Mouse (Mus musculus): ENCODE measurements around the gene Wdr73. TPM values are rescaled to one million over a fixed set of nuclear protein-coding genes. Genes with fewer than 3 reads are reported as not detected.
A peak's percentile ranks its signal among the peaks of the same experiment; 100 is the strongest.
"Not testable (repeated sequence)": the region's sequence is repeated elsewhere in the genome, so short reads cannot be mapped to it uniquely, and the experiment has no call there.

The Wdr73 gene
- polyA plus RNA-seq (2017; shearing (Covaris generic)), result 10 to 100 TPM; 18.5 to 29.9 (median 29.1) TPM

DNA sequence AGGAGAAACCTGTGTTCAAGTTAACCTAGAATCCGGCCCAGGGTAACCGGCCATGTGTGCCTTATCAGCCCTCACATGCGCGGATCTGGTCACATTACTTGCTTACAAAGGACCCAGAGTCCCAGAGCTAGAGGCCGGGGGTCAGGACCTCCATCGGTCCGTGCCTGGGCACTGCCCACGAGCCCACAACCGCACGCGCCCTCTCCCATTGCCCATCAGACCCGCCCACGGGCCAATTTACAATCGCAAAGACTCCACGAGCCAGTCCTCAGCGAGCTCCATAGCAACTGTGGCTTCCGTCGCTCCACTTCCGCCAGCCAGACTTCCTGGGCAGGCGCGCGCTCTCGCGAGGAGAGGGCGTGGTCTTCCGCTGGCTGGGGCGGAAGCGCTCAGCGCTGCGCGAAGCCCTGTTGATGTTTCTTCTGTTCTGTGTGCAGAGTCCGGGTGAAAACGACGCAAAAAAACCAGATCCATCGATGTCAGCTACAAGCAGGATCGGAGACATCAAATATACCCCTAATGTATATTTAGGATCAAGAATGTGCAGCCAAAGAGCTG, at the start of gene Wdr73:
TSS of gene Wdr73 (minus strand) at position 326 of the 558 bp plus-strand sequence.
- ATAC-seq, result peak; percentile 94

DNA sequence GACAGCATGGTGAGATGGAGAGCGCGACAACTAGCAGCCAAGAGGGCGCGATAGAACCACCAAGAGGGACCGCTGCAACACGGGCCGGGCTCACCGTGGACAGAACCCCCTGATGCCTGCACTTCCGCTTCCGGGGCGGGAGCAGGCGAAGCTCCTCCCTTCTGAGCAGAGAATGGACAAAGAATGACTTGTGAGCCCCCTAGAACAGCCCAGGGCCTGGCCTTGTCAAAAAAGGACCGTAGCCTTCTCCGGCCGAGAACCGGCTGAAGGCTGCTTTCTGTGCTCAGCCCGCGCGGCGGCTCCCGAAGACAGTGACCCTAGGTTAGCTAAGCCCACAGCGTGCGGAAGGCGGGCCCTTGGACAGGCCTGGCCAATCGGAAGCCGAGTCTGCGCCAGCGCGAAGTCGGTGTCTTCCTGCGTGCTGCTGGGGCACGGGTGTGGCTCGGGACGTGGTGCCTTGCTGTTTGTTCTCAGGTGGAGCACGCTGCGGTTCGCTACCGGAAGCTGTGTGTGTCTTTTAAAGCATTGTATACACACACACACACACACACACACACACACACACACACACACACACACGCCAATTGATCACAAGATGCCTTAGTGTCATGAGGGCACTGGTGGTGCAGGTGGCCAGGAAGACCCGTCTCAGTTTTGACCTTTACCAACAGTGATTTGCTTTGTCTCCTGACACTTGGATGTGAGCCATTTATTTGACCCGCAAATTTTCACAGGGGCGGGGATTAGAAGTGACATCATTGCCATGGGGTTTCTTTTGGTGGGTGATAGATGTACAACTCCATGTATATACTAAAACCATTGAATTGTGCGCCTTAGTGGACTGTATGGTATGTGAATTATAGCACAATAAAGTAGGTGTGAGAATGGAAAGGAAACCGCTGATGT, 46.6 kb upstream of the Wdr73 start, which contains the start of gene Sec11a:
TSS of gene Sec11a (minus strand) at position 336 of the 906 bp plus-strand sequence.
- peak; percentile 99 for ATAC-seq

DNA sequence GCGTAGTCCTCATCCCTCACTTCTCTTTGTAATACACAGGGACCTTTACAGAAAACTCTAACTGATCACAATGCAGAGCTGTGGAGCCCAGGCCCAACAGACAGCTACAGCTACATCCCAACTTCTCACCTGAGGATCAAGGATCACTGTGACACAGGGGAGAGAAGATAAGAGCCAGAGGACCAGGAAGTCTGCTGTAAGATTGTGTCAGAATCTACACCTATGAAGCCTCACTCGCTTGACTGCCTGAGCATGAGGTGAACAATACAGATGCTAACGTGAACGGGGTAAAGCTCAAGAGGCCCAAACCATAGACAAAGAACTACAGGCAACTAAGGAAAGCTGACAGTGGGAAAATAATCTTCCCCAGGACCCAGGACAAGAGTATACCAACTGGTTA, 38.7 kb upstream of the Wdr73 start:
- no peak for ATAC-seq

DNA sequence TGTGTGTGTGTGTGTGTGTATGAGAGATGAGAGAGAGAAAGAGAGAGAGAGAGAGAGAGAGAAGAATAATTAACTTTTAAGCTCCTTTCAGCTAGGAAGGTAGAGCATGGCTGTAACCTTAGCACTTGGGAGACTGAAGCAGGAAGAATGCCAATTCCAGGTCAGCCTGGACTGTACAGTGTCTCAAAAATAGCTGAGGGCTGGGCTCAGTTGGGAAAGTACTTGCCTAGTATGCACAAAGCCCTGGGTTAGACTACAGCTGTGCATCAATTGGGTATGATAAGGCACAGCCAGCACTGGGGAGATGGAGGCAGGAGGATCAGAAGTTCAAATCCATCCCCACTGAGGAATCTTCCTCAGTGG, 36.2 kb upstream of the Wdr73 start:
- not testable (repeated sequence) for ATAC-seq

DNA sequence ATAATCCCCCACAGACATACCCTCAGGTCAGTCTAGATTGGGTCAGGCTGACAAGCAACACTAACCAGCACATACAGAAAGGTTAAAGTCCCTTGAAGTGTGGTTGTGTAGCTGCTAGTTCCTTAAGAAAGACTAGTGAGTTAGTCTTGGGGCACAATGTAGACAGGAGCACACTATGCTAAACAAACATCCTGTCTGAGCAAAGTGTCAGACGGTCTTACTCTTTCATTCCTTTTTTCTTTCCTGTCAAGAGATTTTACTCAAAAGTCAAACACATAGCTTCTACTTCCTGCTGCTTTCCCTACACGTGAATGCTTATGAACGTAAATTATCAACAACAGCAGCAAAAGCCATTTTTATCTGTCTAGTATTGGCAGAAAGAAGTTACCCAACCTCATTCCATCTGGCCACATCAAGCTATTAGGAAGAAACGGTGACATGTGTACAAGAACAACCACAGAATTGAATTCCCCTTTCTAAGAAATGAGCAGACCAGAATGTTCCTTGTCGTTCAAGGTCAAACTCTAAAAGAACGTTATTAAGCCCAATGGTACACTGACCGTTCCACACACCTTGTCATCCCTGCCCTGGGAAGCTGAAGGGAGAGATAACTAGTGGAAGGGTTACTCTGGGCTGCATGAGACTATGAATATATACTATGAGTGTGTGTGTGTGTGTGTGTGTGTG, 35.7 kb upstream of the Wdr73 start:
- peak; percentile 93 for ATAC-seq

DNA sequence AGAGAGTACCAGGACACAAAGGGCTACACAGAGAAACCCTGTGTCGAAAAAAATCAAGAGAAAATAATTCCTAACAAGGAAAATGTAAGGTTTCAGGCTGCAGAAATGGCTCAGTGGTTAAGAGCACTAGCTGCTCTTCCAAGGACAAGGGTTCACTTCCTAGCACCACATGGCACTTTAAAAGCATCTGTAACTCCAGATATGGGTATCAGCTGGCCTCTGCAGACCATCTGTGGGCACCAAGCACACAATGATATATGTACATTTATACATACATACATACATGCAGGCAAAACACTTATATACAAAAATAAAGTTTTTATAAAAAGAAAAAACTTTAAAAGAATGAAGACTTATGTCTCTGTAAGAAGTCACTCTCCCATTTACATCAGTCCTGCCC, 34.8 kb upstream of the Wdr73 start:
- ATAC-seq, result no peak

DNA sequence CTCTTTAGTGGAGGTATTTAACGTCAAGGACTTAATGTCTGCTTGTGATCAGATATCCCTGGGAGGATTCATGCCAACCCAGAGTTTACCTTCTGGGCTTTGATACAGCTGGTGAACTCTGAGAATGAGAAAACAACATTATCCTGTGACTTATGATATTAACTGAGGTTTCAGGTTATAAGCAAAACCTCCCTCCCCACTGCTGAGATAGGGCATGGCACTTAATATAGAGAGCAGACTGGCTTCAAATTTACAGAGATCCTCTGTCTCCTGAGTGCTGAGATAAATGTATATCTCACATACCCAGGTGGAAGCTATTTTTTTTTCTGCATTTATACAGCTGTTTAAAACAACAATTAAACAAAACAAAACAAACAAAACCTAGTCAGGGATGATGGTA, 31.7 kb upstream of the Wdr73 start:
- ATAC-seq, result no peak

DNA sequence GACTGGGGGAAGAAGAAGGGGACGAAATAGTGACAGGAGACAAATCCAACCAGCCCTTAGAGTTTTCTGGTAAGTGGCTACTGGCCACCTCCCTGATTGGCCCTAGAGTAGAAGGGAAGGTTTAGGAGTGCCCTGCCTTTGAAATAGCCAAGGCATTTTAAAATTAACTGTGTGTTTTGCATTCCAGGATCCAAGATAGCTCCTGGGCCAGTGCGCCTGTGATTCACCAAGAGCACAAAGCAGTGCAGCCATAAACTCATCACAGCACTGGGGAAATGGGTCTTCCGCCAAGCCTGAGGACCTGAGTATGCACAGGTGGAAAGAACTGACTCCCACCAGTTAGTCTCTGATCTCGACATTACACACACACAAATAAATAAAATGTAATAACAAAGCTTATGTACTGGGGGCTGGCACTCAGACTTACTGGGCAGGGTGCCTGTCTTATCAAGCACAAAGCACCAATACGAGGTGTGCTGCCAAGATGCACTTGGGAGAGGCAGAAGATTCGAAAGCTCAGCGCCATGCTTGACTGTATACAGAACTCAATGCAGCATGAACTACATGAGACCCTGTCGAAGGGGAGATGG, 30.6 kb upstream of the Wdr73 start:
- ATAC-seq, result no peak

DNA sequence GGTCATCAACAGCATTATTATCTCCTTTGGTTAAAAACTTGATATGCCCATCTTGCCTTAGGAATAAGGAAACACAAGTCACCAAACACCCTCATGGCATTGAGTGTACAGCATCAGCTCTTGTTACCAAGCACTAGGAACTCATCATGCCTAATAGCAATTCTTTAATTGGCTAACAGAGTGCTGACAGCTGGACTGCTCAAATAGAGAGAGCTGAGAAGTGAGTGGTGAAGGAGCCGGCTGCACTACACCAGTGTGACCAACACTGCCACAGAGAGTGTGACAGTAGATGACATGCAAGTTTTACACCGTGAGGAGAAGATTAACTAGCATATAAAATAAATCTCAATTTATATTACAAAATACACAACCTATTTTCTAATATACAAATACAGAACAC, 22.1 kb upstream of the Wdr73 start:
- ATAC-seq, result no peak

DNA sequence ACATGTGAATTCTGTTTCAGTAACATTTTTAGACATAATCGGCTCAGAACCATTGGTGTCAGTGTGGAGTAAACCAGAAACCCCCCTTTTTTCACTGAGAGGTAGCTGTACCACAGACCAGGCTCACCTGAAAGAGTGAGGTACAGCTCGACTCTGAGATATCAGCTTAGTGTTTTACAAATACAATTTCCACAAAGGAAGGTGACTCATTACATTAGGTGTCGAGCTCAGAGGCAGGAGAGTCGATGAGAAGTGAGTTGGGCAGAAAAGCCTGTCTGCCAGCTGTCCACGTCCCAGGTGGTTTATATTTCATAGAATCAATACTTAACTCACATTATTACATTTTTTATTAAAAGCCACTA, 18.6 kb upstream of the Wdr73 start:
- peak; percentile 39 for ATAC-seq

DNA sequence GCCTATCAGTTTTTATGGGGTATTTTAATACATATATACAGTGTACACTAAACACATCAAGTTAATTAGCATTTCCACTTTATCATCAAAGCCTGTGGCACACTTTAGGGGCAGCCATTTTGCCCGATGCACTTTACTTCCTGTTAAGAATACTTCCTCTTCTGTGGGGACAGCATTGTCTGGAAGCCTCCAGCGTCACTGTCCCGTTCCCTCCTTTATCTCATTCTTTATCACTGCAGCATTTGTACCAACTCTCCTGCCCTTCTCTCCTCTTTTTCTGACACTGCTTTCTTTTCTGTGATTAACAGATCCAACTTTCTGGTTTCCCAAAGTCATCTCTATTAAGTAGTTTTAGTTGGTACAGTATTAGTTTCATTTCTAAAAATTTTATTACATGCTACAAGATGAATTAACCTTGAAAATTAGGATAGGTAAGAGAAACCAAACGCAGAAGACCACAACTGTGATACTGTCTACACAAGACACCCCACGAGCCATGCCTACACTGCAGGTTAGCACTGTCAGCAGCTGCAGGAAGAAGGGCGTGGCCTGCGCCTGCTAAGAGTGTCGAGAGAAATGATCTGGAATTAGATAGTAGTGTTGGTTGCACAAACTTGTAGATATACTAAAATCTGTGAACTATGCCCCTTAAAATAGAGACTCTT, 18.0 kb upstream of the Wdr73 start:
- ATAC-seq, result peak; percentile 75

DNA sequence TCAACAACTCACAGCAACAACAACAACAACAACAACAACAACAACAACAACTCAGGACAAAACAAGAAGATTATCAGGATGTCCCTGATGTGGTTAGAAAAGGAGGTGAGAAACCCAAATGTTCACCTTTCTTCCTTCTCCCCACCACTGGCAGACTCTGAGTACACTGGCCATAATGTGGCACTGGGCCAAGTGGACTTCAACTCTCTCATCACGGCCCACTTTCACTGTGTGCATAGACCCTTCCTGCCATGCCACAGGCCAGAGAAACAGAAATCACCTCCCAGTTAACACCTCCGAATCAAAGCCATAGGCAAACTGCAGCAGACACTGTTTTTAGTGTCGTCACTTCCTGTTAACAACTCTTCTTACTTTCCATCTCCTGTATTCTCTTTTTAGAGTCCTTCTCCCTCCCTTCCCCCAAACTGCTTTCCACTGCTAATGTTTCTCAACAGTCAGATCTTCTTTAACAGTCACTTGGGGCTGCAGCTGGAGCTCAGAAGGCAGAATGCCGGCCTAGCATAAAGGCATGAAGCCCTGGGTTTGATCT, 16.9 kb upstream of the Wdr73 start:
- peak; percentile 64 for ATAC-seq

DNA sequence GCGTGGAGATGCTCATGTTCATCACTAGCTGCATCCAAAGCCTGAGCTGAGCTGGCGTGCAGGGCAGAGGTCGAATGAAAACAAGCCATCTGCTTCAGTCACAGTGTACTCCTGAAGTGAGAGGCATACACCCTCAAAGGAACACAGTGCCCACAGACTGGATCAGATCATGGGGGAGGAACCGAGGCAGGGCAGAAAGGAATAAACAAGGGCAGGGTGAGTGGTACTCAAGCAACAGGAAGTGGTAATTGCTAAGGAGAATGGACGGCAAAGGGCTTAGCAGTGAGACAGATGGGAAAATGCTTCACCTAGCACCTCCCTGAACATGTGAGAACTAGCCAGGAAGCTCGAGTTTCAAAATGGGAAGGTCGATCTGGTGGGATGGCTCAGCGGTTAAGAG, 11.4 kb upstream of the Wdr73 start:
- ATAC-seq, result no peak

DNA sequence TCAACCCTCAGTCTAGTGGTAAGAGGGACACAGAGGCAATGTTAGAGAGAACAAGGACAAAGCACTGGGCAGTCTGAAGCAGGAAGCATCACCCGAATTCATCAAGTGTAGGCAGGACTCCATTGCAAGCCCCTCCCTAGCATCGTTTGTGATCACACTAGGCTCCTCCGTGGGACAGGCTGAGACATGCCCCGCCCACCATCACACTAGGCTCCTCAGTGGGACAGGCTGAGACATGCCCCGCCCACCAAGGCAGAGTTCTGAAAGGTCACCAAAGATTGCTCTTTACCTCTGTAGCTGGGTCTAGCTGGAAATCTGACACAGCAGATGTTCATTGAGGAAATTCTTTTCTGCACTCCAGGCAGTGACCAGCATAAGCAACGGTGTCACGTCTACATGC, 10.0 kb upstream of the Wdr73 start:
- peak; percentile 17 for ATAC-seq

DNA sequence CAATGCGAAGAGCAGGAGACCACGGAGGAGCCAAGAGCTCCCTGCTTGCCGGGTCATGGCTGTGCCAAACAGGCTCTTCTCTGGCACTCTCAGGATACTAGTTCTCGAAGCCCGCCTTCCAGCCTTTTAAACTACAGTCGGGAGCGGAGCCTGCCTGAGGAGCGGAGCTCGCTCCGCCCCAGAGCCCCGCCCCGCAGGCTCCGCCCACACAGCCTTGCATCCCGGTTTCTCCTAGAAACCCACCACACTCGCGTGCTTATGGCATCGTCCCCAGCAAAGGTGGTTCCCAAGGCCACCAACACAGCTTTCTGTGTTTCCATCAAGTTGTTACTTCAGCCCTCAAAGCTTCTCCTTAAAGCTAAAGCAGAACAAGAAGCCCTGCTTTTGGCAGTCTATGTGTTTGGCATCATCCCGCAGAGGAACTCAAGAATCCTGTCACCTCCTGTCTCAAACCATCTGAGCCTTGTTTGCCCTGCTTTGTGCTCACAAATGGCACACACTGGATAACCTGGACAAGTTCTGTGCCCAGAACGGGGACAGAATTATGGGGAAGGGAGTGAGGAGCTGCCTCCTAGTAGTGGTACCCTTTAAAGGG, 3.9 kb upstream of the Wdr73 start, which contains the start of gene Nmb:
TSS of gene Nmb (minus strand) at position 156 of the 595 bp plus-strand sequence.
- peak; percentile 9 for ATAC-seq

DNA sequence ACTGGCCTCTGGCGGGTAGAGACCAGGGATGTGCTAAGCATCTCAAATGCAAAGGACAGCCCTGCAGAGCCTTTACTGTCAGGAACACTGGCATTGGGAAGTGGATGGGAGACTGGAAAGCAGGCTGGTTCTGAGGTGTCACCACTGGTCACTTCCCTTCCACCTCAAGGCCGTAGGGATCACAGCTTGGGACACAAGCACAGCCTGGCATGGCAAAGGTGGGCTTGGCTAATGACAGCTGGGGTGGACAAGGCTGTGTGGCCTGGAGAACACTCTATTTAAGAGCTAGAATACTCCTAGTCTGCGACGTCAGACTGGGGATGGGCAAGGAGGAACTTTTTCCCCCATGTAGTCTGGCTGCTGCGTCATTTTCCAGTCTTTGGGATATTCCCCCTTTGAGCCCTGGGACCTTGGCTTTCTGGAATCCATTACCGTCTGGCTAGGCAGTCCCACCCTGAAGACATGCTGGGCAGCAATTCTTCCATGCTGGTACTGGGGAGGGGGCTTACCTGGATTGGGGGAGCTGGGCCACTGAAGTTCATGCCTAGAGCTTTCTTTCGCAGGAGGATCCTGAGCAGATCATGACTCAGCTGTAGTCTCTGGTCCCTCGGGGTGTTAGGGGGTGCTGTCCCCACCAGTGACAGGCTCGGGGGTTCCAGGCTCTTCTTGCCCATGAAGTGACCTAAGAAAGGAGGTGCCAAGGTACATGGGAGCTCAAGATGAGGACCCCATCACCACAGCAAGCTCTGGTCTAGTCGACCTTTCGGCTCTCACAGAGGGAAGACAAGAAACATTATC, 2.8 kb upstream of the Wdr73 start:
- ATAC-seq, result no peak

DNA sequence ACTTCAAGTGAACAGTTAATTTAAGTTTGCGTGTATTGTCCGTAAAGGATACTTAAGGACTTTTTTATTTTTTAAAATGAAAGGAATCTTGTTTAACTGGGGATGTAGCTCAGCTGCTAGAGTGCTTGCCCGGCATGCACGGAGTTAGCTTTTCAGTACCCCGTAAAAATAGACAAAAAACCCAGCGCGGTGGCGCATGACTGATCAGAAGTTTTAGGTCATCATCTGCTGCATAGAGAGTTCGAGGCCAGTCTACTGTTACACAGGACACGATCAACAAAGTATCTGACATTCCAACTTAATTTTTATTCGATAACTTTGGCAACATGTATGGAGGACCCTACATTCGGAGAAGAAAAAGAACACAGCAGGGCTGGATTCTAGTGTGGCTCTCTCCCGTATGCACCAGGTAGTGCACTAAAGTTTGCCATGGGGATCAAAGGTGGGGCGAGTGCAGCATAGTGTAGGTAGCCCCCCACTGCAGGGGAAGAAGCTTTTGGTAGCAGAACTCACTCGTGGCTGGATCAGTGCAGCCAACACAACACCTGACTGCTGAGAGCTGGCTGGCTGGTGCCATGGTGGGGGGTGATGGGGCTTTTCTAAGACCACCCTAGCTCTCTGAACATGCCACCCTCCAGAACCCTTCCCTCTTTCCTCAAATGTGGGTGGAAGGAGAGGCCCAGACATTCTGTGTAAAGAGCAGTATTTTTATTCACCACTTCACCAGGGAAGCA, 639 bp upstream of the Wdr73 start:
- ATAC-seq, result no peak

DNA sequence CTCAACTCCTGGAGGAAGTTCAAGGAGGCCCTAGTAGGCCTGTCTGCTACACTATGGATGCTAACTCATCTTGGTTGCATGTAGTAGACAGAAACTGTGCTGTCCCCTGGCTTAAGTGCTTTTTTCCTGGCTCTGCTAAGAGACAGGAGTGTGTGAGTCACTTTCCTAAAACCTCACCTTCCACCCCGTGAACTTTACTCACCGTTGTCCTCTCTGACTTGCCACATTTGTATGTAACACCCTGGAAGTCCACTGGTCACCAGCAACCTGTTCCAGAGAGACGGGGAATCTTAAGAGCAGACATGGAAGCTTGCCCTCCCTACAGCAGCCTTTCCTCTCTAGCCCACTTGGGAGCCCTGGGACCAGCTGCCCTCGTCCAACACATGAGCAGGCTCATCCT, 3.3 kb downstream of the Wdr73 start:
- no peak for ATAC-seq

DNA sequence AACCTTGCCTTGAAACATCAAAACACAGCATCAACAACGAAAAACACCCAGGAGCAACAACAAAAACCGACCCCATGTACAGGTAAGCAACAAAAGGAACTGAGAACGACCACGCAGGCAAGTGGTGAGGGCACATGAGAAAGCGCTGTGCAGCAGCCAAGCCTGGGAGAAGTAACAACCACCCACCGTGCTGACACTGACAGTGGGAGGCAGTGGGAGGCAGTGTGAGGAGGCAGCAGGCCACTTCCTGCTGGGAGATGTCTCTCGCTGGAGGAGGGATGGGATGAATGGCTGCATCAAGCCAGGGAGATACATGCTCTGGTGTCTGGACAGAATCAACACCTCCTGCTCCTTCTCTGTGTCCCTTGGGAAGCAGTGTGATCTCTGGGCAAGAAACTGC, 3.9 kb downstream of the Wdr73 start:
- no peak for ATAC-seq

DNA sequence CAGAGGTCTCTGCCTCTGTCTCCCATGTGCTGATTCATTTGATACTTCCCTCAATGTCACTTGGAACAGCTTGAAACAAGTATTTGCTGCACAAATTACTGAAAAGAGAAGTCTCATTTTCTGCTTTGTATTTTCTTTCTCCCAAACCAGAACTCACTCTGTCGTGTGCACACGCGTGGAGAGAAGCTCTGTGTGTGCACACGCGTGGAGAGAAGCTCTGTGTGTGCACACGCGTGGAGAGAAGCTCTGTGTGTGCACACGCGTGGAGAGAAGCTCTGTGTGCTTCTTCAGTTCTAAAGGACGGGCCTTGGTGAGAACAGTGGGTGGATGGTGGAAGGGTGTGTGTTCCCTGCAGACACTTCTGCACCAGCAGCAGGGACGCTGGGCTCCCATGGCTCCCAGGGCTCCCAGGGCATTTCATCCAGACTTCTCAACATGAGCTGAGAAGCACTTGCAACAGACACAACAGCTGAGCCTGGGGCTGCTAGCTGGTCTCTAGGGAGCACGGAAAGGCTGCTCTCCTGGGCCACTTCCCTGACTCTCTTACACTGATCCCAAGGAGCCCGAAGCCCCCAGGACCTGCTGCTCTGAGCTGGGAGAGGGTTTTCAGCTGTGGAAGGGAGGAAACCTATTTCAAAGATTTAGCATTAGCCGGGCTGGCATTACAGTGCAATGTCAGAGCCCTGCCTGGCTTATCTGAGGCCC, 6.1 kb downstream of the Wdr73 start:
- ATAC-seq, result no peak

Measured in inflammation-experienced regulatory T-cells, adult 6 months (primary cell).